Mouse (Mus musculus) small intestine, adult 2 months (tissue): ENCODE results near the gene Tigd2. TPM values are rescaled to one million over a fixed set of nuclear protein-coding genes. Genes with fewer than 3 reads are reported as not detected.

ENCODE experiments used
- H3K27ac ChIP-seq: fragments of 200-500 bp; 2 replicates; pipeline ENCODE4 v1.5.1; 2012; ENCODE audit warnings: low read depth, low read length, control low read depth, inconsistent platforms; ENCODE audit not compliant: insufficient read depth
- H3K27me3 ChIP-seq: fragments of 200-500 bp; 2 replicates; pipeline ENCODE4 v1.6.1; 2012; ENCODE audit warnings: mild to moderate bottlenecking, moderate library complexity, low read length, inconsistent platforms; ENCODE audit not compliant: control insufficient read depth, insufficient read depth
- H3K36me3 ChIP-seq: fragments of 200-500 bp; 2 replicates; pipeline ENCODE4 v1.6.1; 2012; ENCODE audit warnings: mild to moderate bottlenecking, low read length, control low read depth, inconsistent platforms; ENCODE audit not compliant: control insufficient read depth, insufficient read depth
- H3K4me1 ChIP-seq: fragments of 200-500 bp; 2 replicates; pipeline ENCODE4 v1.6.1; 2012; ENCODE audit warnings: low read length, inconsistent platforms, mixed read lengths; ENCODE audit not compliant: control insufficient read depth, insufficient read depth, insufficient read length
- H3K4me3 ChIP-seq: fragments of 200-500 bp; 2 replicates; pipeline ENCODE4 v1.5.1; 2012; ENCODE audit warnings: low read depth, mild to moderate bottlenecking, control low read depth, inconsistent platforms, low read length, moderate library complexity
- CTCF ChIP-seq: fragments of 200-500 bp; IDR thresholded peaks from 2 replicates; pipeline ENCODE4 v1.5.1; 2012; ENCODE audit warnings: low read depth, mild to moderate bottlenecking, control low read depth, inconsistent platforms, low read length, moderate library complexity, mixed read lengths; ENCODE audit not compliant: insufficient replicate concordance, insufficient read length; ENCODE audit errors: extremely low read depth
- POLR2A ChIP-seq: fragments of 200-500 bp; IDR thresholded peaks from 2 replicates; pipeline ENCODE4 v1.6.1; 2012; ENCODE audit warnings: low read depth, mild to moderate bottlenecking, control low read depth, inconsistent platforms, low read length, moderate library complexity
- WGBS: fragments of 180-500 bp; shearing (Covaris S2); methylation state at CpG from one replicate; pipeline ENCODE4 v1.1.7; 2018; 5-methylcytosine and 5-hydroxymethylcytosine counted together
- polyA plus RNA-seq: library from polyadenylated mRNA; depleted of rRNA; stranded (reverse); fragments of >200 nt; gene quantifications from 2 replicates; pipeline ENCODE4 v1.2.3, GENCODE M21; 2012; rRNA removed

Gene Tigd2
- polyA plus RNA-seq, 1 experiment = 2.2 TPM

GRCm38 (mm10) chr6:59255909-59256308, 47.2 kb downstream of the Tigd2 start:
- no peaks in the 10 kb centered on the region for H3K27me3 ChIP-seq
- 72% methylated on average over 1 of the region's 1 CpGs for WGBS

More at GRCm38 (mm10) chr6:59255909-59256308, 47.2 kb downstream of the Tigd2 start:
- TF ChIP-seq CTCF = no peak
- TF ChIP-seq POLR2A = no peak
- Histone ChIP-seq H3K36me3 (no peaks in the 10 kb centered on the region), H3K4me1 (no peaks in the 10 kb centered on the region), H3K4me3 (no peak overlapping the region), H3K27ac (no peak overlapping the region)

Other genes with a start within 250 kb of the Tigd2 start
- gene Fam13a, start 184.3 kb upstream of the Tigd2 start, polyA plus RNA-seq = 1.3 and 2.5 TPM in 2 replicates
- 1.1 and 3.0 TPM in 2 replicates for gene Gprin3, start 217.4 kb downstream of the Tigd2 start, polyA plus RNA-seq